Mouse (Mus musculus) urinary bladder, postnatal 25 days (tissue): ENCODE measurements around the gene Zfyve27.

Experiments used
- DNase-seq: peaks from one replicate; pipeline ENCODE4 v3.0.0; 2022; ENCODE audit warnings: low spot score

The Zfyve27 gene

GRCm38 (mm10) chr19:42237602-42238340 lies 74.0 kb downstream of the Zfyve27 start:
- DNase-seq: no peak

DNA sequence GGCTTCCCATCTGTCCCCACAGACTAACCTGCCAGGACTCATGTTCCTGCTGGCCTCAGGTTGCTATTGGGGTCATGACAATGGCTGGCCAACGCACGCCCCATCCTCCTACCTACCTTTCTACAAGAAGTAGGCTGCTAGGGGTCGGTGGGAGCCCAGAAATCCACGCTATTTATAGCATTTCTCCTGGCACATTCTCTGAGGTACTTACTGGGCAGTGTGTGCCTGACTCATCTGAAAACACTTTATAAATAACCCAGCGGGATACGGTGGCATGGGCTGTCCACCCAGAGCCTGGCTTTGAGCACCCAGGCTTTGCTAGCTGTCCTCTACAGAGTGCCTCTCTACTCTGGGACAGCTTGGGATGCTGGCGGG lies 74.6 kb downstream of the Zfyve27 start:
- no peak for DNase-seq

DNA sequence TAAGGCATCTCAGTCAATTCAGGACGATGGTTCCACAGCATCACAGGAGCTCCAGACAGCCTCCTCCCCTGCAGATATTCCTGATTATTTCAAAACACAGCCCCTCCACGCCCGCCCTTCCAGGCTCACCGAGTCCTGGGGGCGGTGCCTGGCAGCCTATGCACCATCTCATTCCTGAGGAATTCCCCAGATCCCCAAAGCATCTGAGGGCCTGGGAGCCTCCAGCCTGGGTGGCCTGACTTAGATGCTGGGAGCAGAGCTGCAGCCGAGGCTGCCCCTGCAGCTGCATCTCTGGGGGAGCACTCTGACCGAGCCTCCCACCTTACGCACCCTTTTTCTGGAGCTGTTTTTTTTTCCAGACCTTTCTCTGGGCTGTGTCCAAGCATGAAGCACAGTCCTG lies 77.1 kb downstream of the Zfyve27 start:
- no peak for DNase-seq

DNA sequence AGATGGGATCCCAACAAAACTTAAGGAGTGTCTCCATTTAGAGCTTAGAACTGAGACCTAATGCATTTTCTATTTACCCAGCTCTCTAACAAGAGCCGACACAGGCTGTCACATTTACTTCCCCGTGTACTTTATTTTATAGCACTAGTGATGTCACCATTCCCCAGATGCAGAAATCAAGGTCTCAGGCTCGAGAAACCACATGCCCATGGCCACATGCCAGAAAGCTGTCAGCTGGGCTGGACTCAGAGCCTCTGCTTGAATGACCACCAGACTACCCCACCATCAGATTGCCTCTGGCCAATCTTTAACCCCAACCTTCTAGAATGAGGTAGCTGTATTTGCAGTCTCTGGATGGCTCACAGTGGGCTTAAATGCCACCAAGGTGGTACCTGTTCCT lies 79.7 kb downstream of the Zfyve27 start:
- no peak for DNase-seq
